Mouse (Mus musculus) urinary bladder, adult 18-20 months (tissue): ENCODE measurements around the gene Nr4a2.

Experiments used
- DNase-seq, 2 experiments: peaks; one replicate each; pipeline ENCODE4 v3.0.0; 2022; ENCODE audit warnings: low spot score in 2 of 2, mixed read lengths in 2 of 2

The Nr4a2 gene

DNA sequence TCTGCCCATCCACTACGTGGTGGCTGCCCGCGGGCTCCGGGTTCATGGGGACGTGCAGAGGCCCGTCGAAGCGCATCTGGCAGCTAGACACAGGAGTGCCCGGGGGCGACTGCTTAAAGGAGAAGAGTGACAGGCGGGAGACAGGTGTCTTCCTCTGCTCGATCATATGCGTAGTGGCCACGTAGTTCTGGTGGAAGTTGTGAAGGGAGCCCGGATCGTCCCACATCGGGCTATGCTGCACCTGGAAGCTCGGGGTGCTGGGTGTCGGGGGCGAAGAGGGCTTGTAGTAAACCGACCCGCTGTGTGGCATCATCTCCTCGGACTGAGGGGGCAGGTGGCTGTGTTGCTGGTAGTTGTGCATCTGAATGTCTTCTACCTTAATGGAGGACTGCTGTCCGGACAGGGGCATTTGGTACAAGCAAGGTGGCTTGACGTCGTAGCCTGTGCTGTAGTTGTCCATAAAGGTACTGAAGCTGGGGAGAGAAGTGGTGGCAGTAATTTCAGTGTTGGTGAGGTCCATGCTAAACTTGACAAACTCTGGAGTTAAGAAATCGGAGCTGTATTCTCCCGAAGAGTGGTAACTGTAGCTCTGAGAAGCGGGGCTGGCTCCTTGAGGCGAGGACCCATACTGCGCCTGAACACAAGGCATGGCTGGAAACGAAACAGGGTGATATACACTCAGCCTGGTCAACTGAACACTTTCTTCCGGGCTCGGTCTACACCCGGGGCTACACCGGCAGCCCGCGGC is 11.8 kb downstream of the Nr4a2 start:
- no peak for DNase-seq

DNA sequence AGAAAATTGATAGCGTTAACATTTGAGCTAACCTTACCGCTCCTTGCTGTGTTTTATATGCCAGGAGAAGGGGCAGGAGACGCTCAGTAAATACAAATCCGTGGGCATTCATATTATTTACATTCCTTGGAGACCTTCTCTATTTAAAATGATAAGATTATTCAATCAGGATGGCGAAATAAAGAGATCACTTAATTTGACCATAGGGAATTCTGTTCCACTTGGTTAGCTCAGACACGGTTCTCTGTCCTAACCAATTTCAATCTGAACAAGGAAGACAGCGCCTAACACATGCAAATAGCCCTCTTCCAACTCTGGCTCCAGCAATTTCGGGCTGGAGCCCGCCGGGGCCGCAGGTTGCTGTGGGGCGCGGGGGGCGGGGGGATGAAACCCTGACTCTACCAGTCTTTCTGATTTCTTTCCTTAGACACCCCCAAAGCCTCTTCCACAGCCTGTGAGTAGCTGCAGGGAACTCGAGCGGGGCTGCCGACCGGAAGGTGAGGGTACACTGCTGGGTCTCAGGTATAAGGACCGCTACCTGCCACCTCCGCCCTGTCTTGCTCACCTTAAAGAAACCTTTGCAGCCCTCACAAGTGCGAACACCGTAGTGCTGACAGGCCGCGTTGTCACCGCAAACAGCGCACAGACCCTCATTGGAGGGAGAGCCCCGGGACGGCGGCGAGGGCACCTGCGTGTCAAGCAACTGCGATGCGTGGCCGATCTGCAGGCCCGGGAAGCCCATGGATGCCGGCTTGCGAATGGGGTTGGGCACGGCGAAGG is 12.6 kb downstream of the Nr4a2 start:
- DNase-seq = no peak

GRCm38 (mm10) chr2:57110401-57110800 is 13.4 kb downstream of the Nr4a2 start:
- DNase-seq = no peak

DNA sequence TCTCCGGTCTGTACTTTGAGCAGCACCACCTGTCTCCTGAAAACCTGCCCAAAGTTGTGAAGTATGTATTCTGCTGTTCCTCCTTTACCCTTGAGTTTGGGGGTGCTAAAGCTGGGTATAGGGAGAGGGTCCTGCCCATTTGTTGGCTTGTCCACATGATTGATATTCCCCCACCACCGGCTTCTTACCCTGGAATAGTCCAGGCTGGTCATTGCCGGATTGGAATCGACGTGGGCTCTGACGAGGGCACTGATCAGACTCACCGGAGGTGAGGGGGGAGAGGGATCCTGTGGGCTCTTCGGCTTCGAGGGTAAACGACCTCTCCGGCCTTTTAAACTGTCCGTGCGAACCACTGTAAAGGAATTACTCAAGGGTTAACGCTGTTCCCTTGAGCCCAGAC is 13.9 kb downstream of the Nr4a2 start:
- no peak for DNase-seq

- no peak for DNase-seq
Measured at GRCm38 (mm10) chr2:57109301-57109700, 14.5 kb downstream of the Nr4a2 start.

GRCm38 (mm10) chr2:57108349-57108930 is 15.4 kb downstream of the Nr4a2 start:
- DNase-seq = no peak

DNA sequence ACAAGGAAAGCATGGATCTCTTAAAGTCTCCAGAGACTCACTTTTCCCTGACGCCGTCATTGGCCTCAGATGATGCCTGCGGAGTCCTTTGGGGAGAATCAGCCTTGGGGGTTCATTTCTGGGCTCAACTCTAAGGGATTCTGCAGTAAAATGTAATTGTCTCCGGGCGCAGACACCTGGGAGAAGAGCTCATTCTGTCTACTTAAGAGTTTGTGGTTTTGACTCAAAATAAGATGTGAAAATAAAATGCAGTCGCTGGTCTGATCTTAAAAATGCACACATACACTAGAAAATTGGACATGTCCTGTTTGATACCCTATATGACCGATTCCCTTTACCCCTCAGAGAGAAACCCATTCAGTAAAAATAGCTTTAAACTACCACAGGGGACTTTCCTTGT is 18.4 kb downstream of the Nr4a2 start:
- DNase-seq = no peak

- DNase-seq = no peak
Measured at GRCm38 (mm10) chr2:57104731-57105130, 19.1 kb downstream of the Nr4a2 start.

- DNase-seq = no peak
Measured at GRCm38 (mm10) chr2:57103845-57104660, 19.8 kb downstream of the Nr4a2 start.

DNA sequence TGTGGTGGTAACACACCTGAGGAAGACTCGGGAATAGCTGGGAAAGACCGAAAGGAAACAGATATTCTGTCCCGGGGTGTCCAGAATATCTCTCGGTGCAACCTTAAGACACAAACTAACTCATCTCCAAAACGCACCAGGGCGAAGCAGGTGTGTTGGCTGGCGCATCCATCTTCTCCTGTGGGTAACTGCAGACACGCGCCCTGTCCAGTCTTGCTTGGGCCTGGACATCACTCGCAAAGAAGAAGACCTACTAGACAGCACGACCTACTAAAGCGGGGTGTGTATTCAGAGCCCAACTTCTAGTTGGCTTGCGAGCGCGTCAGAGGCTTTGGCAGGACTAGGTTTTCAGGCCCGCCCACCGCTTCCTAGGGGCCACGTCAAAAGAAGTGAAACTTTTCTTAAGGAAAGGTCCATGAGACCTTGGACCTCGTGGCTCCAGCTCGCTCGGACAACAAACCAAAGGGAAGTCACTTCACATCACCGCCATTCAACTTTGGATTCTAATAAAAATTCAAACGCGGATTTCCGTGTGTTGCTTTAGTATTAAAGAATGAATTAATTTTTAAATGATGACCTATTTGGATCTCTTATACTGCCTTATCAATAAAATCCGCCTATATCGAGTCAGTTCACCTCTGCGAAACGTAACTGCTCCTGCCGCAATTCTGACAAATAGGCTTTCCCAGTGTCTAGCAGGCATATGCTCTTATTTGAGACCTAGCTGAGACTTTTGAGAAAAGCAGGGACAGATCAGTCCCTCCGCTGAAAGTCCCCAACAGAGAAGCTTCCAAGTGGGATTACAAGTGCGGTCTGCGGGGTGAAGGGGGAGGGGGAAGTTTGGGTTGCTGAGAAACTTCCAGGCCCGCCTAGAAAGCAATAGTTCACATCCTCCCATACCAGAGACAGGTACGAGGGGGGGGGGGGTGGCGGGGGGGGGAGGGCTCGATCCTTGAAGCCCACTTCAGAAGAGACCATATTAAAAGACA is 20.7 kb downstream of the Nr4a2 start:
- DNase-seq = no peak

- DNase-seq = peak in 1 of 2 experiments; percentile 43
Measured at GRCm38 (mm10) chr2:57102091-57102855, 21.5 kb downstream of the Nr4a2 start.

- DNase-seq = no peak
Measured at GRCm38 (mm10) chr2:57100241-57100640, 23.6 kb downstream of the Nr4a2 start.

DNA sequence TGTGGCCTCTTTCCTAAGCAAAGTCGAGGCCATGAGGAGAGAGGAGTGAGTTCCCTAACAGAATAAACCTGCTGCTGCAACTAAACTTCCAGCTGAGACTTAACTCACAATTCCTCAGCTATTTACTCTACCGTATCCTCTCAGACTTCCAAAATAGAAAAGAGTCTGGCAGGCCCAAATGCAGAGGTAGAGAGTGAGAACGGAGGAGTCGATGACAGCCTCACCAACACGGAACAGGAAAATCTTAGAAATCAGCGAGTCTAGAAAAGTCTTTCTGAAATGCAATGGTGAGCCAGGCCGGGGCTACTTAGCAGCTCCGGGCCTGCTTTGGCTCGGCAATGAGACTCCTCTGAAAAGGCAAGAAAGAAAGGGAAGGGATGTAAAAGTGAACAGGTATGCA is 51.4 kb downstream of the Nr4a2 start:
- DNase-seq = no peak

DNA sequence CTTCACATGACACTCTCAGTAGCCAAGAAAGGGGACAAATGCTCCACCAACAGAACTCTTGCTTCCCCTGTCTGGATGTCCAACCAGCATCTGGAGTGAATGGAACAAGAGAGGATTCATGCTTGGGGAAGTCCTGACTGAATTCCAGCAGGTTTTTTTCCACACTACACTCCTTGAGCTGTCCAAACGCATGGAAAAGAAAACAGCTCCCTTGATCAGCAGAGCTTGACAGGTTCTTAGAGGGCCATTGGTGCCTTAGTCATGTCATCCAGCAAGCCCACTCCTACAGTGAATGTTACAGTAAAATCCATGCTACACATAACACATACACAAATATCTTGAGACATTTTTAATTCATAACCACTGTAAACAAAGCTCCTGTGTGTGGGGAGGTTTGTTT is 60.3 kb downstream of the Nr4a2 start:
- DNase-seq = no peak
